Mouse (Mus musculus) common myeloid progenitor, adult 5-6 weeks (primary cell): ENCODE data around the gene Csgalnact2. TPM values are rescaled to one million over a fixed set of nuclear protein-coding genes. Genes with fewer than 3 reads are reported as not detected.
A peak's percentile ranks its signal among the peaks of the same experiment; 100 is the strongest.

Experiments
- ATAC-seq: replicated peaks from 2 replicates; pipeline ENCODE4 v1.8.0; 2016; ENCODE audit warnings: low read depth, mild to moderate bottlenecking, moderate TSS enrichment, inconsistent platforms; ENCODE audit not compliant: poor library complexity, severe bottlenecking
- total RNA-seq: library from RNA; stranded (forward); fragments of 200-1000, 187-1606 nt; gene quantifications from 2 replicates; pipeline ENCODE4 v1.2.3, GENCODE M21; 2017

Csgalnact2 gene
- total RNA-seq, result 139 and 145 TPM in 2 replicates

- ATAC-seq, result peak; percentile 77
These were observed at the start of gene Csgalnact2 for GRCm38 (mm10) chr6:118138731-118139709. Gene Csgalnact2, minus strand, starts transcription at chr6:118139140.

- ATAC-seq, result no peak
These were observed 49.7 kb upstream of the Csgalnact2 start for GRCm38 (mm10) chr6:118188599-118188998.

- no peak for ATAC-seq
These were observed 48.3 kb upstream of the Csgalnact2 start for GRCm38 (mm10) chr6:118187285-118187641.

- ATAC-seq, result no peak
These were observed 47.8 kb upstream of the Csgalnact2 start for GRCm38 (mm10) chr6:118186620-118187284.

GRCm38 (mm10) chr6:118184126-118184525 is 45.2 kb upstream of the Csgalnact2 start:
- ATAC-seq, result no peak

GRCm38 (mm10) chr6:118180085-118180423 is 41.1 kb upstream of the Csgalnact2 start:
- ATAC-seq, result no peak

GRCm38 (mm10) chr6:118179316-118180084 is 40.6 kb upstream of the Csgalnact2 start:
- ATAC-seq, result peak; percentile 99

GRCm38 (mm10) chr6:118173975-118174328 is 35.0 kb upstream of the Csgalnact2 start:
- ATAC-seq, result no peak

GRCm38 (mm10) chr6:118173251-118173974 is 34.5 kb upstream of the Csgalnact2 start:
- no peak for ATAC-seq

GRCm38 (mm10) chr6:118171386-118171785 is 32.4 kb upstream of the Csgalnact2 start:
- no peak for ATAC-seq

- ATAC-seq, result no peak
These were observed 29.2 kb upstream of the Csgalnact2 start for GRCm38 (mm10) chr6:118168106-118168505.

GRCm38 (mm10) chr6:118167013-118167412 is 28.1 kb upstream of the Csgalnact2 start:
- peak; percentile 97 for ATAC-seq

- ATAC-seq, result no peak
These were observed 26.6 kb upstream of the Csgalnact2 start for GRCm38 (mm10) chr6:118165516-118165915.

GRCm38 (mm10) chr6:118164691-118165090 is 25.8 kb upstream of the Csgalnact2 start:
- no peak for ATAC-seq

GRCm38 (mm10) chr6:118163086-118163485 is 24.1 kb upstream of the Csgalnact2 start:
- ATAC-seq, result no peak

GRCm38 (mm10) chr6:118162457-118163082 is 23.6 kb upstream of the Csgalnact2 start:
- no peak for ATAC-seq

- ATAC-seq, result no peak
These were observed 14.2 kb upstream of the Csgalnact2 start for GRCm38 (mm10) chr6:118153091-118153490.

- peak; percentile 43; the same call in 1 of the 2 replicates for ATAC-seq
These were observed 12.0 kb upstream of the Csgalnact2 start for GRCm38 (mm10) chr6:118150988-118151387.

- ATAC-seq, result peak; percentile 28; the same call in 1 of the 2 replicates
These were observed 11.6 kb upstream of the Csgalnact2 start for GRCm38 (mm10) chr6:118150538-118150937.
